In the genomic region with DNA sequence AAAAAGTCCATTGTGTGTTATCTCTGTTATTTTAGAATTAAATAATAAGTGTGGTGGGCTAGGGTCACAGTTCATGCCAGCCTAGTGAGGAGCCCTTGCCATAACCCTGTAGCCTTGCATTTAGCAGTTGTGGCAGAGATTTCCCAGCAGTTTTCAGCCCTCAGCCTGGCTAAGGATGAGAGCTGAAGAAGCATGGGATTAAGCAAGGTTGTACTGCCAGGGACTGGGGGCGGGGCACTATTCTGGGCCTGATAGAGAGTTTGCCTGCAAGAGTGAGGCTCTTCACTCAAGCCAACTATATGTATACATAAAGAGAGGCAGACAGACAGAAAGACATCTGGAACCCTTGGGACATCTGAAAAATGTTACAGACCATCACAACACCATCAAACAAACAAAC, we compare ENCODE assay signal across 14 mouse cellular contexts.
"Had no signal": no experiment of that assay in that cellular context is flagged by ENCODE, and none has a peak within 500 bp of the region (broad histone marks: within the 10 kb centered on the region; RNA-seq: fewer than 3 reads in every experiment).

No protein-coding gene starts in this region.

- H3K36me3 ChIP-seq: midbrain, embryonic 10.5 days; midbrain, embryonic 12.5 days; neural tube, embryonic 12.5 days; stomach, embryonic 15.5 days had no signal

- H3K27me3 ChIP-seq: midbrain, embryonic 12.5 days; neural tube, embryonic 12.5 days; stomach, embryonic 15.5 days had no signal

- H3K4me2 ChIP-seq: lung, embryonic 14.5 days; midbrain, embryonic 12.5 days; neural tube, embryonic 12.5 days; stomach, embryonic 15.5 days had no signal

- H3K4me3 ChIP-seq: midbrain, embryonic 10.5 days; midbrain, embryonic 12.5 days; neural tube, embryonic 12.5 days; stomach, embryonic 15.5 days had no signal

- H3K9ac ChIP-seq: lung, embryonic 14.5 days; midbrain, embryonic 12.5 days; neural tube, embryonic 12.5 days; stomach, embryonic 15.5 days had no signal

- DNase-seq: lung, embryonic 14.5 days; lung, postnatal 10 days; lung, postnatal 4 days; midbrain, embryonic 14.5 days; right cerebral cortex, postnatal 14 days; thymus, adult 2 months; thymus, postnatal 25 days; thymus, postnatal 4 days had no signal

- H3K9me3 ChIP-seq: midbrain, embryonic 10.5 days; midbrain, embryonic 12.5 days; neural tube, embryonic 12.5 days; stomach, embryonic 15.5 days had no signal

- ATAC-seq: midbrain, embryonic 16.5 days had no signal

- H3K4me1 ChIP-seq: midbrain, embryonic 10.5 days; midbrain, embryonic 12.5 days; neural tube, embryonic 12.5 days; stomach, embryonic 15.5 days had no signal

- H3K27ac ChIP-seq: midbrain, embryonic 10.5 days; midbrain, embryonic 12.5 days; neural tube, embryonic 12.5 days; stomach, embryonic 15.5 days; stomach, postnatal 0 days had no signal
